Mouse (Mus musculus) hindbrain, embryonic 14.5 days (tissue): ENCODE data around the gene Senp1. TPM values are rescaled to one million over a fixed set of nuclear protein-coding genes. Genes with fewer than 3 reads are reported as not detected.

Experiments
- ATAC-seq: fragments of 200-750 bp; cut with Nextera tagmentation; 2 replicates; pipeline ENCODE4 v1.8.0; 2017; ENCODE audit warnings: moderate number of reproducible peaks, mild to moderate bottlenecking, moderate TSS enrichment, moderate library complexity; ENCODE audit not compliant: low FRiP score
- DNase-seq: peaks from one replicate; pipeline ENCODE4 v3.0.0-alpha.2; 2015; ENCODE audit warnings: low spot score
- H3K27ac ChIP-seq: fragments of 300-500 bp; sonication (generic); 2 replicates; pipeline ENCODE4 v1.5.1; 2014; ENCODE audit warnings: mild to moderate bottlenecking, moderate library complexity
- H3K27me3 ChIP-seq: fragments of 300-500 bp; sonication (generic); 2 replicates; pipeline ENCODE4 v1.6.1; 2014; ENCODE audit warnings: mild to moderate bottlenecking, low read length, mixed read lengths; ENCODE audit not compliant: control insufficient read depth, insufficient read depth
- H3K36me3 ChIP-seq: fragments of 300-500 bp; sonication (generic); replicated peaks from 2 replicates; pipeline ENCODE4 v1.6.1; 2014; ENCODE audit not compliant: control insufficient read depth, insufficient read depth
- H3K4me1 ChIP-seq: fragments of 300-500 bp; sonication (generic); replicated peaks from 2 replicates; pipeline ENCODE4 v1.6.1; 2014; ENCODE audit warnings: antibody characterized with exemption, low read length, mixed read lengths; ENCODE audit not compliant: control insufficient read depth, insufficient read depth
- H3K4me2 ChIP-seq: fragments of 300-500 bp; sonication (generic); replicated peaks from 2 replicates; pipeline ENCODE4 v1.6.1; 2014; ENCODE audit warnings: mild to moderate bottlenecking, moderate library complexity
- H3K4me3 ChIP-seq: fragments of 300-500 bp; sonication (generic); replicated peaks from 2 replicates; pipeline ENCODE4 v1.5.1; 2014; ENCODE audit warnings: mild to moderate bottlenecking, low read length
- H3K9ac ChIP-seq: fragments of 300-500 bp; sonication (generic); 2 replicates; pipeline ENCODE4 v1.6.1; 2014
- H3K9me3 ChIP-seq: fragments of 300-500 bp; sonication (generic); 2 replicates; pipeline ENCODE4 v1.6.1; 2016; ENCODE audit warnings: low read length; ENCODE audit not compliant: control insufficient read depth
- WGBS: fragments of 180-500 bp; shearing (Covaris S2); extraction: QIAGEN DNeasy Blood & Tissue Kit; methylation state at CpG from one replicate; pipeline ENCODE4 v1.1.7; 2014; 5-methylcytosine and 5-hydroxymethylcytosine counted together
- polyA plus RNA-seq: library from polyadenylated mRNA; unstranded; fragments of >200 nt; fragmentation: Nextera tagmentation; extraction: Ambion mirVana; gene quantifications from 2 replicates; pipeline ENCODE4 v1.2.1, GENCODE M21; 2014

Senp1 gene
- polyA plus RNA-seq, 1 experiment from 2014 or later = 23.6 TPM

DNA sequence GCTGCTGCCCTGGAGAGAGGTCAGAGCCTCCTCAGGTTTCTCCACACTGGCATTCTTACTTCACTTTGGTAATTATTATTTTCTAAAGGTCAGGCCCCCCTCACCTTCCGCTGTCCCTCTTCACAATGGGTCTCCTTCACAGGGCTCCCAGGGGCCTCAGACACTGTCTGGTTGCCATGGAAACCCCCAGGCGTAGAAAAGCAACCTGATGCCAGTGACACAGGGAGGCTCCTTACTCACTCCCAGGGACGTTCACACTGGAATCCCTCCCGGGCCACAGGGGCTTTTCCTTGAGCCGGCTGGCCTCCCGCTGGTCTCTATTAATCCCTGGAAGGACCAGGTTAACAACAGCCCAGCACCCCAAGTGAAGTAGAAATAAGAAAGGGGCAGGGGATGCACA, 103.4 kb downstream of the Senp1 start:
- Histone ChIP-seq H3K4me3 (no peak overlapping the region), H3K9me3 (no peaks in the 10 kb centered on the region), H3K4me1 (peaks cover 43% of the 10 kb centered on the region), H3K4me2 (peak overlapping the region; percentile 36), H3K9ac (peak overlapping the region; percentile 25; the same call in 1 of the 2 replicates), H3K27ac (peak overlapping the region; percentile 69), H3K27me3 (no peaks in the 10 kb centered on the region), H3K36me3 (no peaks in the 10 kb centered on the region)
- WGBS = 0% methylated on average over 6 of the region's 6 CpGs
- peak; percentile 26; the same call in 1 of the 2 replicates for ATAC-seq
- peak; percentile 58 for DNase-seq

- no peak overlapping the region for H3K4me2 ChIP-seq
- H3K4me1 ChIP-seq = peaks cover 43% of the 10 kb centered on the region
- no peak for DNase-seq
Measured at GRCm38 (mm10) chr15:97989544-97989943, 104.0 kb downstream of the Senp1 start.

More at GRCm38 (mm10) chr15:97989544-97989943, 104.0 kb downstream of the Senp1 start:
- ATAC-seq = no peak
- Histone ChIP-seq H3K9me3 (no peaks in the 10 kb centered on the region), H3K27me3 (no peaks in the 10 kb centered on the region), H3K4me3 (no peak overlapping the region), H3K27ac (peak overlapping the region; percentile 69), H3K36me3 (no peaks in the 10 kb centered on the region), H3K9ac (no peak overlapping the region; the same call in 1 of the 2 replicates)
- WGBS = 13% methylated on average over 1 of the region's 1 CpGs

Other genes starting within 250 kb of the Senp1 start
- gene Hdac7, start 249.2 kb downstream of the Senp1 start, polyA plus RNA-seq = 23.7 and 28.0 TPM in 2 replicates
- gene Vdr, start 183.1 kb downstream of the Senp1 start, polyA plus RNA-seq = 0.08 and 0.27 TPM in 2 replicates
- gene Tmem106c, start 129.5 kb downstream of the Senp1 start, polyA plus RNA-seq = 54.9 and 58.0 TPM in 2 replicates
- gene Col2a1, start 89.0 kb downstream of the Senp1 start, polyA plus RNA-seq = 24.0 and 30.8 TPM in 2 replicates
- gene Pfkm, start 1.2 kb downstream of the Senp1 start, polyA plus RNA-seq = 77.6 and 83.0 TPM in 2 replicates
- gene Asb8, start 71.9 kb upstream of the Senp1 start, polyA plus RNA-seq = 66.2 and 66.8 TPM in 2 replicates
- gene Ccdc184, start 73.4 kb upstream of the Senp1 start, polyA plus RNA-seq = 98.1 and 125 TPM in 2 replicates
- gene Olfr288, start 101.8 kb upstream of the Senp1 start, polyA plus RNA-seq = not detected in 2 replicates
- gene Gm44579, start 127.2 kb upstream of the Senp1 start, polyA plus RNA-seq = not detected in 2 replicates
- gene Olfr287, start 127.3 kb upstream of the Senp1 start, polyA plus RNA-seq = 0.17 TPM in 1 of 2 replicates, not detected in the other
- gene Olfr286, start 140.7 kb upstream of the Senp1 start, polyA plus RNA-seq = not detected in 2 replicates
- not detected in 2 replicates for gene H1fnt, start 163.5 kb upstream of the Senp1 start, polyA plus RNA-seq
- 12.2 and 14.5 TPM in 2 replicates for gene Zfp641, start 202.4 kb upstream of the Senp1 start, polyA plus RNA-seq
- gene Olfr285, start 223.6 kb upstream of the Senp1 start, polyA plus RNA-seq = not detected in 2 replicates
- not detected in 2 replicates for gene Olfr284, start 247.2 kb upstream of the Senp1 start, polyA plus RNA-seq